Mouse (Mus musculus): ENCODE measurements at regions not wholly inside any gene's neighbourhood (a gene's known extent, or its start where the extent isn't known, plus 50 kb on each side); places are given as distances from the start of the nearest gene placed in this dataset.

DNA sequence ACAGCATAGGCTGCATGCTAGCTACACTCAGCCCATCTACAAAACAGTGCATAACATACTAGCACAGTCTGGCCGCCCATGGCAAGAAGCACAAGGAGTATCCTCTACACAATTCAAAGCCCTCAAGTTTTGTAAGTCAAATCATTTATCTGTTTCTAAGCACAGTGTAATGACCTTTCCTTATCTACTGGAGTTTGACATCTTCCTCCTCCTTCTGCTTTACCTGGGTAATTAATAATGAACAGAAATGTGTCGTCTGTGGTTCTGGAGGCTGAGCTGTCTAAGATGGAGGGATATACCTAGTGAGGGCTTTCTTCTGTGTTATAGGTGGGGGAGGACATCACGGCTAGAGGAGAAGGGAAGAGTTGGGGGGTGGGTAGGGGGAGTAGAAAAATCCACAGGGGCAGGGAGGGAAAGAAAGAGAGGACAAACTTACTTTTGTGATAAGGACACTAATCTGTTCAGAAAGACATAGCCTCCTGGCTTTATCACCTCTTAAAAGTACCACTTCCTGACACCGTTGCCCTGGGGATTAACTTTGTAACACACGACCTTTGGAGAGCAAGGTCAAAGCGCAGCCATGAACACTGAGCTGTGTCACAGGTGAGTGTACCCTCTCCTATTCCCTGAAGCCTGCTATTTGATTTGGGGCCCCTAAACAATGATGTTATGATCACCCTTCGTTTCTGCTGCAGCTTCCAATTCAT, 52.4 kb upstream of the Jak2 start (continued):
- TF ChIP-seq KAT2A (conservative IDR thresholded peaks at IDR 0.05; ENCODE audit: low read depth, low read length), result no peak
- no peak for TF ChIP-seq MAZ (IDR thresholded peaks at IDR 0.05; ENCODE audit: low read depth, low read length)
- peak; percentile 48; the same call in 1 of the 2 replicates for TF ChIP-seq SIN3A (IDR thresholded peaks at IDR 0.05; ENCODE audit: low read length)
- no peak for TF ChIP-seq ZNF384 (IDR thresholded peaks at IDR 0.05; ENCODE audit: low read depth, low read length)
- TF ChIP-seq TCF12 (IDR thresholded peaks at IDR 0.05; ENCODE audit: low read depth, low read length), result peak; percentile 80
- no peak for TF ChIP-seq MXI1 (IDR thresholded peaks at IDR 0.05; ENCODE audit: low read depth, low read length)
- no peak for TF ChIP-seq E2F4 (IDR thresholded peaks at IDR 0.05; ENCODE audit: borderline replicate concordance, low read depth, low read length)
- TF ChIP-seq TBP (IDR thresholded peaks at IDR 0.05; ENCODE audit: low read depth, low read length), result no peak
- TF ChIP-seq EP300 (IDR thresholded peaks at IDR 0.05; ENCODE audit: low read depth in 1 of 2, low read length in 2 of 2), result peak; percentile 78 to 88
- TF ChIP-seq UBTF (IDR thresholded peaks at IDR 0.05; ENCODE audit: borderline replicate concordance, insufficient read depth, low read depth, low read length), result no peak
- TF ChIP-seq ELF1 (IDR thresholded peaks at IDR 0.05; ENCODE audit: low read depth, low read length), result peak; percentile 46; the same call in 1 of the 2 replicates

GRCm38 (mm10) chr19:29201674-29202073, 50.0 kb upstream of the Jak2 start:
- no peaks in the 10 kb centered on the region for H3K9me3 ChIP-seq (replicated peaks; ENCODE audit: insufficient read depth, low read length)
- H3K79me2 ChIP-seq (ENCODE audit: control insufficient read depth, insufficient read depth, low read length, poor library complexity), result no peaks in the 10 kb centered on the region
- DNase-seq (ENCODE audit: low read depth, low spot score), result no peak
- no peak overlapping the region for H3K9ac ChIP-seq (ENCODE audit: control insufficient read depth, low read depth, low read length, poor library complexity, severe bottlenecking)
- peaks cover 22 to 28% of the 10 kb centered on the region in 2 experiments for H3K4me1 ChIP-seq (ENCODE audit: control insufficient read depth in 1 of 2, insufficient read depth in 2 of 2, low read length in 2 of 2)
- H3K4me3 ChIP-seq (ENCODE audit: control insufficient read depth in 1 of 2, insufficient read depth in 1 of 2, low read depth in 2 of 2, low read length in 2 of 2), result no peak overlapping the region
- H3K27me3 ChIP-seq (ENCODE audit: control insufficient read depth in 1 of 2, insufficient read depth in 2 of 2, low read length in 2 of 2), result no peaks in the 10 kb centered on the region
- TF ChIP-seq GABPA (IDR thresholded peaks at IDR 0.05; ENCODE audit: low read depth, low read length), result no peak
- no peak overlapping the region for H3K27ac ChIP-seq (ENCODE audit: control insufficient read depth, low read depth, low read length)
- peaks cover 0 to 31% of the 10 kb centered on the region in 2 experiments; a peak in 2 of 4 replicates for H3K36me3 ChIP-seq (ENCODE audit: control insufficient read depth in 1 of 2, insufficient read depth in 2 of 2, low read length in 2 of 2)
